Mouse (Mus musculus) limb, embryonic 15.5 days (tissue): ENCODE data around the gene Cmss1. TPM values are rescaled to one million over a fixed set of nuclear protein-coding genes. Genes with fewer than 3 reads are reported as not detected.

Experiments
- ATAC-seq: fragments of 200-750 bp; cut with Nextera tagmentation; 2 replicates; pipeline ENCODE4 v1.8.0; 2017; ENCODE audit warnings: low read depth, moderate TSS enrichment; ENCODE audit not compliant: insufficient number of reproducible peaks, low FRiP score, low TSS enrichment
- H3K27ac ChIP-seq: fragments of 300-500 bp; sonication (generic); 2 replicates; pipeline ENCODE4 v1.5.1; 2015; ENCODE audit warnings: moderate library complexity, mild to moderate bottlenecking, inconsistent platforms
- H3K27me3 ChIP-seq: fragments of 300-500 bp; sonication (generic); 2 replicates; pipeline ENCODE4 v1.6.1; 2015; ENCODE audit warnings: inconsistent platforms
- H3K36me3 ChIP-seq: fragments of 300-500 bp; sonication (generic); 2 replicates; pipeline ENCODE4 v1.6.1; 2015; ENCODE audit warnings: inconsistent platforms
- H3K4me1 ChIP-seq: fragments of 300-500 bp; sonication (generic); 2 replicates; pipeline ENCODE4 v1.6.1; 2015; ENCODE audit warnings: inconsistent platforms
- H3K4me2 ChIP-seq: fragments of 300-500 bp; sonication (generic); 2 replicates; pipeline ENCODE4 v1.6.1; 2015; ENCODE audit warnings: mild to moderate bottlenecking, inconsistent platforms
- H3K4me3 ChIP-seq: fragments of 300-500 bp; sonication (generic); 2 replicates; pipeline ENCODE4 v1.5.1; 2015; ENCODE audit warnings: mild to moderate bottlenecking, inconsistent platforms
- H3K9ac ChIP-seq: fragments of 300-500 bp; sonication (generic); 2 replicates; pipeline ENCODE4 v1.6.1; 2015; ENCODE audit warnings: inconsistent platforms
- H3K9me3 ChIP-seq: fragments of 300-500 bp; sonication (generic); 2 replicates; pipeline ENCODE4 v1.6.1; 2016; ENCODE audit warnings: inconsistent platforms
- WGBS: fragments of 180-500 bp; shearing (Covaris S2); methylation state at CpG from one replicate; pipeline ENCODE4 v1.1.7; 2015; 5-methylcytosine and 5-hydroxymethylcytosine counted together
- polyA plus RNA-seq: library from polyadenylated mRNA; unstranded; fragments of >200 nt; fragmentation: Nextera tagmentation; extraction: Ambion mirVana; gene quantifications from 2 replicates; pipeline ENCODE4 v1.2.1, GENCODE M21; 2015

Cmss1 gene
- polyA plus RNA-seq, result 37.0 and 41.8 TPM in 2 replicates

- peak within 1 kb of the TSS; percentile 59 for H3K9ac ChIP-seq
- ATAC-seq, result peak; percentile 71; the same call in 1 of the 2 replicates
- peak within 1 kb of the TSS; percentile 82 for H3K27ac ChIP-seq
- H3K9me3 ChIP-seq, result no peaks in the 10 kb centered on the region
- H3K27me3 ChIP-seq, result no peaks in the 10 kb centered on the region
- under 1% methylated on average over 64 of the region's 64 CpGs for whole genome bisulfite sequencing
- peak within 1 kb of the TSS; percentile 74 for H3K4me2 ChIP-seq
- H3K4me1 ChIP-seq, result peaks cover 6% of the 10 kb centered on the region
- H3K4me3 ChIP-seq, result peak within 1 kb of the TSS; percentile 70
- no peaks in the 10 kb centered on the region for H3K36me3 ChIP-seq
These were observed at the start of gene Cmss1 for GRCm38 (mm10) chr16:57606444-57607227. Cmss1 (minus strand) TSS chr16:57606864.

DNA sequence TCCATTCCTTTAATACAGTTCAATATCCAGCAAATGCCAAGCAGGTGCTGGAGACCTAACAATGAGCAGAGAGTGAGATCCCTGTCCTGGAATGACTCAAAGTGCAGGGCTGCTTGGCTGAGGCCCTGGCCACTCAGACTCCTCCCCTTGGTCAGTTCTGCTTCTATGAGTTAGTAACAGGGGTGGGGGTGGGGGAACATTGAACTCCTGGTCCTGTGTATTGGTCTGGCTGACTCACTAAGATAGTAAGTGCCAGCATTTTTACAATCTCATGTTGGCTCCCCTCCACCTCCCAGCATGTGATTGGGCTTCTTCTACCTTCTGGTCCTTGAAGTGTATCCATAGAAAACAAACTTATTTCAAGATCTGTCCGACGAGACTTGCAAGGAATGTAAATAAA lies 43.2 kb upstream of the Cmss1 start:
- H3K9ac ChIP-seq, result no peak overlapping the region
- 56% methylated on average over 2 of the region's 2 CpGs for WGBS
- no peak overlapping the region for H3K4me3 ChIP-seq
- H3K9me3 ChIP-seq, result no peaks in the 10 kb centered on the region
- no peak overlapping the region for H3K27ac ChIP-seq
- H3K27me3 ChIP-seq, result no peaks in the 10 kb centered on the region
- H3K4me2 ChIP-seq, result no peak overlapping the region
- H3K36me3 ChIP-seq, result no peaks in the 10 kb centered on the region
- 0 out of 2 replicates have a peak, but pooled peaks have one; percentile 35 for ATAC-seq
- H3K4me1 ChIP-seq, result peaks cover 4% of the 10 kb centered on the region; the same call in 1 of the 2 replicates

DNA sequence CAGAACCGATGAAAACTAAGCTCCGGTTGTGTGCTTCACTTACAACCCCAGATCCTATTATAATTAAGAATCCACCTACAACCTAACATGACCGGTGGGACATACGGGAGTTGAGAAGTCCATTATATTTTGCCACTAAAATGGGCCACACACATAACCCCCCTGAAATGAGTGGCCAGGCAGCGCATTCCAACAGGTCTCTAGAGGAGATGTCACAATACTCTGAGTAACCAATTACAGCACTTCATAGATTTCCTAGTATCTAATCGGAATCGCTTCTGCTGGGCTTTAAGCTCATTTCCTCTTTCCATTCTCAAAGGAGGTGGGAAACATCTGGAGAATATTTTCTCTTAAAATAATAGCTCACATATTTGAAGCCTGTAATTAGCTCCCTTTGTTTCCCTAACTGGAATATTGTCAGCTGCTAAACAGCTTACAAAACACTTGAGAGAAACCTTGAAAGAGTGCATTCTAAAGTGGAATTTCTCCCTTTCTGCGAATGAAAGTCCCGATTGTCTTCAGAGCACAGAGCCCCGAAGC lies 34.8 kb upstream of the Cmss1 start:
- Histone ChIP-seq H3K27me3 (no peaks in the 10 kb centered on the region), H3K9ac (no peak overlapping the region), H3K4me3 (no peak overlapping the region), H3K36me3 (no peaks in the 10 kb centered on the region), H3K4me1 (no peaks in the 10 kb centered on the region), H3K9me3 (no peaks in the 10 kb centered on the region), H3K27ac (no peak overlapping the region), H3K4me2 (no peak overlapping the region)
- ATAC-seq, result no peak
- 51% methylated on average over 10 of the region's 10 CpGs for WGBS

DNA sequence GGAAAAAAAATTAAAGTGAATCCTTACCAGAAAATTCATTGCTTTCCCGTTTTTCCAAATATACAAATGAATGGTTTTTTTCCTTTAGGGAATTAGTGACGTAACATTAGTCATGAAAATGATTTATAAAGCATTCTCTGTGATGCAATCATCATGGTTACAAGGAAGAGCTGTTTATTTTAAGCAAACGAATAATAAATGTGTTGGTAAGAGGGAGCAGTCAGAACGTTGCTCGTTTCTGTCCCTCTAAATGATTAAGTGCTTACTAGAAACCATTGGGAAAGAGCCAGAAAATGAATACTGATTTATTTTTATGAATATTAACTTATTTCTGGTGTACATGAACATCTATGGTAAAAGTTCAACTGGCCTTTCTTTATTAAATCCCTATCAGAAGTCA lies 28.1 kb upstream of the Cmss1 start:
- ATAC-seq, result no peak
- Histone ChIP-seq H3K36me3 (no peaks in the 10 kb centered on the region), H3K4me3 (no peak overlapping the region), H3K27me3 (no peaks in the 10 kb centered on the region), H3K4me1 (no peaks in the 10 kb centered on the region), H3K9me3 (no peaks in the 10 kb centered on the region), H3K4me2 (no peak overlapping the region), H3K9ac (no peak overlapping the region), H3K27ac (no peak overlapping the region)
- WGBS, result 48% methylated on average over 5 of the region's 5 CpGs

DNA sequence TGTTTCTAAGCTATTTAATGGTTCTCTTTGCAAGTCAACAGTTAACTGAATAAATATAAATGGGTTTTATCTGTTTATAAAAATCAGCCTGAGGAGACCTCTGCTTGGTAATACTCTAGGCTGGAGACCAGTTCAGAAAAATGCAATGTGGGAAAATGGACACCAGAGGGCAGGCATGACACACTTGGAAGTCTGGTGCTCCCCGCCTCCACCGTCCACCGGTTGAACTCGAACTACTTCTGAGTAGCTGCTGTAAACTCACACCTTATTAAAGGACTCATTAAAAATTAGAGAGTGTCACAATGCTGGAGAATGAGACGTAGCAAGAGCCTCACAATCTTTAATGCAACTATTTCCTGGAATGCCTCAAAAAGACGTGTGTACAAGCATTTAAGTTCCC lies 27.5 kb upstream of the Cmss1 start:
- no peak overlapping the region for H3K9ac ChIP-seq
- H3K4me2 ChIP-seq, result no peak overlapping the region
- no peak overlapping the region for H3K4me3 ChIP-seq
- peak; percentile 24; the same call in 1 of the 2 replicates for ATAC-seq
- no peaks in the 10 kb centered on the region for H3K36me3 ChIP-seq
- H3K27me3 ChIP-seq, result no peaks in the 10 kb centered on the region
- no peaks in the 10 kb centered on the region for H3K9me3 ChIP-seq
- WGBS, result 3% methylated on average over 6 of the region's 6 CpGs
- H3K27ac ChIP-seq, result no peak overlapping the region
- no peaks in the 10 kb centered on the region for H3K4me1 ChIP-seq

- Histone ChIP-seq H3K4me3 (no peak overlapping the region), H3K36me3 (no peaks in the 10 kb centered on the region), H3K9ac (no peak overlapping the region), H3K9me3 (no peaks in the 10 kb centered on the region), H3K4me1 (peaks cover 4% of the 10 kb centered on the region), H3K27ac (no peak overlapping the region), H3K4me2 (no peak overlapping the region), H3K27me3 (no peaks in the 10 kb centered on the region; the same call in 1 of the 2 replicates)
- 2% methylated on average over 1 of the region's 1 CpGs for WGBS
- ATAC-seq, result no peak
These were observed 5.1 kb upstream of the Cmss1 start for GRCm38 (mm10) chr16:57611768-57612167.

DNA sequence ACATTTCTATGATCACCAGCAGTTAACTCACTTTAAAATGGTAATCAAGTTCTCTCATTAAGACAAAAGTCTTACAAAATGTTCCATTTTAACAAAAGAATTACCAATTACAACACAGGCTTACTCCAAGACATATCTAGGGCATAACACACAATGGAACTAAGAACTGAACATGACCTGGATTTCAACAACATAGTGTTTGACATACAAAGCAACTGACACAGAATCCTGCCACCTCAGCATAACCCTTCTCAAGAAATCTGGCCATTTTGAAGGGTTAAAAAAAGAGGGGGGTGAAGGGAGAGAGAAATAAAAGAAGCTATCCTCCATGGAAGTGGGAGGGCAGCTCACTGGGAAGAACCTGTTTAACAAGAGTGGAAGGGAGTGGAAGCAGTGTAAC lies 5.6 kb downstream of the Cmss1 start:
- no peaks in the 10 kb centered on the region for H3K27me3 ChIP-seq
- no peaks in the 10 kb centered on the region for H3K9me3 ChIP-seq
- no peak overlapping the region for H3K4me3 ChIP-seq
- no peak overlapping the region for H3K9ac ChIP-seq
- no peak overlapping the region for H3K4me2 ChIP-seq
- no peaks in the 10 kb centered on the region for H3K36me3 ChIP-seq
- no peak for ATAC-seq
- H3K27ac ChIP-seq, result no peak overlapping the region
- 0 out of 2 replicates have a peak, but pooled peaks cover under 1% of the 10 kb centered on the region for H3K4me1 ChIP-seq

DNA sequence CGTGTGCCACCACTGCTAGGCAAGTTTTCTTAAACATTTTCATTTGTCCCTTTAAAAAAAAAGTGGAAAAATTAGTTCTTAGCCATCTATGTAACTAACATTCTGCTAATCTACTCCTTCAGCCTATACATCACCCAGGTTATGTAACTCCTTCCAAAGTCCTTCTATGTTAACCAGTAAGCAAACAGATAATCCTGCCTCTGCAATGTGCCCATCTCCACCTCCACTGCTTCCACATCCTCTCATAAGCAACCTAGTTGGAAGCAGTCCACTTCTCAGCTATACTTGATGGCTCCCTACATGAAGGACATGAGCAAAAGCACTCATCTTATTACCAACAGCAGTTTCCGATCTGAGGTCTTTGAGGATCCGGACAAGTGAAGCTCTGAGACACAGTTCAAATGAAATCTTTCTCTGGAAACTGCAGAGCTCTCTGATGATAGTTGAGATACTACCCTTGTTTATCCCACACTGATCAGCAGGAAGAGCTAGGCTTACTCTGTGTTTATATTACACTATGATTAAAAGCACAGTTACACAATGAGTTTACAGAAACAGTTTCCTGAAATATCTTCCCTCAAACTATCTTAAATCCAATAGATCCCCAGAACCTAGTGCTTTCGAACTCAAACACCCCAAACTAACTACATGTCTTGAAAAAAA lies 9.2 kb downstream of the Cmss1 start:
- WGBS, result 84% methylated on average over 4 of the region's 4 CpGs
- ATAC-seq, result no peak

GRCm38 (mm10) chr16:57593422-57594157 lies 13.1 kb downstream of the Cmss1 start:
- ATAC-seq, result no peak
- Histone ChIP-seq H3K9me3 (no peaks in the 10 kb centered on the region), H3K4me2 (no peak overlapping the region), H3K4me1 (no peaks in the 10 kb centered on the region), H3K9ac (no peak overlapping the region), H3K4me3 (no peak overlapping the region), H3K27ac (no peak overlapping the region), H3K27me3 (no peaks in the 10 kb centered on the region), H3K36me3 (no peaks in the 10 kb centered on the region)
- WGBS, result 30% methylated on average over 7 of the region's 7 CpGs

More for the DNA sequence above, 9.2 kb downstream of the Cmss1 start:
- no peak overlapping the region for H3K4me3 ChIP-seq
- no peaks in the 10 kb centered on the region for H3K36me3 ChIP-seq
- H3K27ac ChIP-seq, result no peak overlapping the region
- no peak overlapping the region for H3K4me2 ChIP-seq
- no peaks in the 10 kb centered on the region for H3K27me3 ChIP-seq
- no peak overlapping the region for H3K9ac ChIP-seq
- no peaks in the 10 kb centered on the region for H3K9me3 ChIP-seq
- no peaks in the 10 kb centered on the region for H3K4me1 ChIP-seq

GRCm38 (mm10) chr16:57585201-57585600 lies 21.5 kb downstream of the Cmss1 start:
- no peak overlapping the region for H3K4me2 ChIP-seq
- no peak overlapping the region for H3K4me3 ChIP-seq
- no peaks in the 10 kb centered on the region for H3K36me3 ChIP-seq
- no peaks in the 10 kb centered on the region for H3K4me1 ChIP-seq
- H3K9me3 ChIP-seq, result no peaks in the 10 kb centered on the region
- no peak overlapping the region for H3K9ac ChIP-seq
- ATAC-seq, result no peak
- no peaks in the 10 kb centered on the region for H3K27me3 ChIP-seq
- 33% methylated on average over 3 of the region's 3 CpGs for WGBS
- H3K27ac ChIP-seq, result no peak overlapping the region

DNA sequence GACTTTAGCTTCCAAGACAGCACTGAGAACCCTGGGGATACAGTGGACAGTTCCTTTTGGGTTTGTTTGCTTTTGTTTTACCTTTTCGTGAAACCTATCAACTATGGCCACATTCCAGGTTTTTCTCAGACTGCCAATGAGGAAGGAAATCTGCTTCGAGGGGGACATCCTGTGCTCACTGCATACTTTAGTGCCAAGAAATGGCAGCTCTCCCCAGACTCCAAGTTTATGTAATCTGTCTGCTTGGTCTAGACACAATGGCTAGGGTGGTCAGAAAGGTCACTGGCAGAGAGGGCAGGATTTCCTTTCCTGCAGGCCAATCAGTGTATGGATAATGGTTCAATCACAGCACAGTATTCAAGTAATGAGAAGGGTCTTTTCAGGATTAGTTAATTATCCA lies 24.7 kb downstream of the Cmss1 start:
- no peak overlapping the region for H3K27ac ChIP-seq

More for the DNA sequence above, 24.7 kb downstream of the Cmss1 start:
- no peak overlapping the region for H3K4me2 ChIP-seq
- H3K9me3 ChIP-seq, result no peaks in the 10 kb centered on the region
- WGBS, result 70% methylated on average over 2 of the region's 2 CpGs
- no peak overlapping the region for H3K9ac ChIP-seq
- H3K27me3 ChIP-seq, result no peaks in the 10 kb centered on the region
- no peak for ATAC-seq
- no peaks in the 10 kb centered on the region for H3K4me1 ChIP-seq
- H3K36me3 ChIP-seq, result no peaks in the 10 kb centered on the region
- no peak overlapping the region for H3K4me3 ChIP-seq
